Mouse (Mus musculus) C2C12 (cell line): Measurements from ENCODE around the gene H2al1c. TPM values are rescaled to one million over a fixed set of nuclear protein-coding genes. Genes with fewer than 3 reads are reported as not detected.
"Not testable (repeated sequence)": the region's sequence is repeated elsewhere in the genome, so short reads cannot be mapped to it uniquely, and the experiment has no call there.

Source experiments
- H3K27me3 ChIP-seq: one replicate; pipeline ENCODE4 v1.6.1; 2011; ENCODE audit not compliant: control insufficient read depth, insufficient read depth, insufficient read length
- H3K36me3 ChIP-seq: one replicate; pipeline ENCODE4 v1.6.1; 2011; ENCODE audit not compliant: control insufficient read depth, insufficient read depth
- H3K4me3 ChIP-seq: one replicate; pipeline ENCODE4 v1.5.1; 2011; ENCODE audit warnings: mild to moderate bottlenecking, control low read depth; ENCODE audit not compliant: poor library complexity, insufficient read depth, severe bottlenecking
- H3K79me2 ChIP-seq: one replicate; pipeline ENCODE4 v1.6.1; 2011; ENCODE audit not compliant: control insufficient read depth, insufficient read depth
- H3K79me3 ChIP-seq: one replicate; pipeline ENCODE4 v1.6.1; 2011; ENCODE audit warnings: low read depth, control low read depth
- H3ac ChIP-seq: one replicate; pipeline ENCODE3; 2011; ENCODE audit warnings: low read depth; ENCODE audit not compliant: control insufficient read depth, insufficient read length
- CEBPB ChIP-seq: IDR thresholded peaks from one replicate; pipeline ENCODE4 v1.6.1; 2011; ENCODE audit warnings: low read depth, mild to moderate bottlenecking, control low read depth, moderate library complexity
- CTCF ChIP-seq: IDR thresholded peaks from one replicate; pipeline ENCODE4 v1.5.1; 2011; ENCODE audit not compliant: control insufficient read depth, insufficient read depth, insufficient read length
- FOSL1 ChIP-seq: IDR thresholded peaks from one replicate; pipeline ENCODE4 v1.8.0; 2011; ENCODE audit warnings: mild to moderate bottlenecking, low read length; ENCODE audit not compliant: poor library complexity, insufficient read depth, severe bottlenecking
- MAX ChIP-seq: IDR thresholded peaks from one replicate; pipeline ENCODE4 v1.6.1; 2011; ENCODE audit warnings: mild to moderate bottlenecking, control low read depth
- MYOD1 ChIP-seq: IDR thresholded peaks from one replicate; pipeline ENCODE4 v1.6.1; 2011; ENCODE audit warnings: low read depth; ENCODE audit not compliant: control insufficient read depth, insufficient read length
- MYOG ChIP-seq: IDR thresholded peaks from one replicate; pipeline ENCODE4 v1.6.1; 2011; ENCODE audit not compliant: control insufficient read depth, insufficient read length; ENCODE audit errors: extremely low read depth
- USF1 ChIP-seq: IDR thresholded peaks from one replicate; pipeline ENCODE4 v1.6.1; 2011; ENCODE audit warnings: low read depth, mild to moderate bottlenecking, control low read depth, moderate library complexity
- polyA plus RNA-seq: library from polyadenylated mRNA; unstranded; fragments of >200 nt; fragmentation: generic; extraction: Trizol; gene quantifications from one replicate; pipeline ENCODE4 v1.2.1, GENCODE M21; 2012; ENCODE audit warnings: missing spikeins

The H2al1c gene
- polyA plus RNA-seq, 1 experiment, result not detected

GRCm38 (mm10) chrX:11324359-11324758 is 18.9 kb downstream of the H2al1c start, which contains the start of gene H2al1i:
Gene H2al1i, plus strand, starts transcription at chrX:11324659.
- H3ac ChIP-seq, H3K79me2 ChIP-seq, H3K79me3 ChIP-seq, H3K36me3 ChIP-seq, H3K27me3 ChIP-seq, H3K4me3 ChIP-seq: not testable (repeated sequence)

GRCm38 (mm10) chrX:11327522-11327921 is 22.1 kb downstream of the H2al1c start, which contains the start of gene H2al1j:
Gene H2al1j, plus strand, starts transcription at chrX:11327822.
- H3K4me3 ChIP-seq, H3K79me2 ChIP-seq, H3K27me3 ChIP-seq, H3K79me3 ChIP-seq, H3ac ChIP-seq, H3K36me3 ChIP-seq: not testable (repeated sequence)

- Histone ChIP-seq H3K79me2 (no peaks in the 10 kb centered on the region), H3ac (no peak overlapping the region), H3K36me3 (no peaks in the 10 kb centered on the region), H3K4me3 (no peak overlapping the region), H3K79me3 (no peaks in the 10 kb centered on the region), H3K27me3 (no peaks in the 10 kb centered on the region)
- TF ChIP-seq MYOD1, result no peak
- no peak for TF ChIP-seq MYOG
- TF ChIP-seq FOSL1, result no peak
- TF ChIP-seq MAX, result no peak
- TF ChIP-seq CEBPB, result no peak
- no peak for TF ChIP-seq CTCF
- TF ChIP-seq USF1, result no peak
Observed at GRCm38 (mm10) chrX:11345762-11346161, 40.3 kb downstream of the H2al1c start.

DNA sequence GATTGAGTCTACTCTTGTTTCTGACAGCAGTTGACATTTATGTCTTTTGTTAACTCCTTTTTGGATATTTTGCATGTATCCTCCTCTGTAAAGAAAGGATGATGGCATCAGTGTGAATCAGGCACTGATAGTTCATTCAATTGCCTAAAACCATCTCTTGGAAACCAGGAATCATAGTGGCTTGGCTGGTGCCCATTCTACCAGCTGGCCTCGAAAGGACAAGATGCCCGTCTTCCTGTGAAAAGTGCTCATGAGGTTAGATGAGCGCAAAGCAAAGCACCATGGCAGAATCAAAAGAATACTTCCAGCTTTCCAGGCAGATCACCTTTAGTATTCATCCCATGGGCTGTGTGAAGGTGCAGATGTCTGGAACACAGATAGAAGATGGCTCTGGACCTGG is 41.3 kb downstream of the H2al1c start:
- H3K79me2 ChIP-seq, result no peaks in the 10 kb centered on the region
- no peaks in the 10 kb centered on the region for H3K79me3 ChIP-seq
- H3K27me3 ChIP-seq, result no peaks in the 10 kb centered on the region
- H3K36me3 ChIP-seq, result no peaks in the 10 kb centered on the region
- no peak for TF ChIP-seq MYOD1
- no peak for TF ChIP-seq CTCF
- TF ChIP-seq MYOG, result no peak
- TF ChIP-seq FOSL1, result no peak
- no peak for TF ChIP-seq USF1
- no peak for TF ChIP-seq MAX
- TF ChIP-seq CEBPB, result no peak
- no peak overlapping the region for H3ac ChIP-seq
- no peak overlapping the region for H3K4me3 ChIP-seq

Other genes with a start within 250 kb of the H2al1c start
- gene H2al1a, start 6.4 kb upstream of the H2al1c start, polyA plus RNA-seq, result not detected
- not detected for gene H2al1b, start 3.2 kb upstream of the H2al1c start, polyA plus RNA-seq
- not detected for gene H2al1d, start 3.2 kb downstream of the H2al1c start, polyA plus RNA-seq
- gene H2al1e, start 6.3 kb downstream of the H2al1c start, polyA plus RNA-seq, result not detected
- gene H2al1f, start 9.5 kb downstream of the H2al1c start, polyA plus RNA-seq, result not detected
- not detected for gene H2al1g, start 12.6 kb downstream of the H2al1c start, polyA plus RNA-seq
- gene H2al1h, start 15.8 kb downstream of the H2al1c start, polyA plus RNA-seq, result not detected
- gene H2al1i, start 19.0 kb downstream of the H2al1c start, polyA plus RNA-seq, result not detected
- gene H2al1j, start 22.2 kb downstream of the H2al1c start, polyA plus RNA-seq, result not detected